Mouse (Mus musculus): Measurements from ENCODE around the gene Tspan9.

The Tspan9 gene

DNA sequence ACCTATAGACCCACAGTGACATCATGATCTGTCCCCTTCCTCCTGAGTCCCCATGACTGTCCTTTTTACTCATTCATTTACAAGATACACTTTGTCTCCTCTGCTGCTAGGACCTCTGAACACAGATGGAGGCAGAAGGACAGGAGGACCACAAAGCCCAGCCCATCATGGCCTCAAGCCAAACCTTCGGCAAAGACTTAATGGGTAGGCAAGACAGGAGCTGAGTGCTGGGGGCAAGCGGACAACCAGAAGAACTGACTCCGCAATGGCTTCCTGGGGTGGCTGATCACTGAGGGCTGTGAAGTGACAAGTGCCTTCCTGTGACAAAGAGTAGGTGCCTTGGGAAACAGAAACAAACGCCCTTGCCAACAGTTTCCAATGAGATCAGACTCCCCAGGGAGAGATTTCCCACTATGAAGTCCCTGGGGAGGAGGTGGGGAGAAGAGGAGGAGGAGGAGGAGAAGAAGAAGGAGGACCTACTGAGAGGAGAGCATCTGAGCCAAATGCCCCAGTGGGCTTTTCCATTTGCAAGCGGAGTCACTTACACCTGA lies 67.9 kb downstream of the Tspan9 start:
- DNase-seq, result peak; percentile 50 to 62

DNA sequence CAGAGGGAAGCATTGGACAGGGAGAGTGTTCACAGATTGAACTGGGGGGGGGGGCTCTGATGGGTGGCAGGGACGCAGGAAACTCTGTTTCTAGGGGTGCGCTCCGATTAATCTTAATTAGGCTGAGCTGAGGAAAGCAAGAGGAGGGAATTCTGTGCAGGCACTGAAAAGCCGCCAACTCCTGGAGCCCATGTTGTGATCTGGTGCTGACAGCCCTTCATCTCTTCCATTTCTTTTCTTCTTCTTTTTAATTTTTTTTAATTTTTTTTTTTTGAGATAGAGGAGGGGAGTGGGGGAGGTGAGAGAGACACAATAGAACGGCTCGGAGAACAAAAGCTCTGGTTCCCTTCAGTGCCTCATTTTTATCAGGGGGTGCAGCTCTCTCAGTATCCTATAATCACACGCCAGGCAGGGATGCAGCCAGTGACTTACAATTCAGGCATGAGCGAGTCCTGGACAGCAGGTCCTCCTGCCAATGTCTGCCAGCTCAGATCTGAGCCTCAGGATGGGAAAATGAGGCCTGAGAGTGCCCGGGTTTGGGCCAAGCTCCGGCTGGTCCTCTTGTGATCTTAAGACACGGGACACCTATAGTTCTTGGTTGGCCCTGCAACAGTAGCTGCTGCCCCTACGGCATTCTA lies 72.4 kb downstream of the Tspan9 start:
- peak; percentile 82 to 83 for DNase-seq

DNA sequence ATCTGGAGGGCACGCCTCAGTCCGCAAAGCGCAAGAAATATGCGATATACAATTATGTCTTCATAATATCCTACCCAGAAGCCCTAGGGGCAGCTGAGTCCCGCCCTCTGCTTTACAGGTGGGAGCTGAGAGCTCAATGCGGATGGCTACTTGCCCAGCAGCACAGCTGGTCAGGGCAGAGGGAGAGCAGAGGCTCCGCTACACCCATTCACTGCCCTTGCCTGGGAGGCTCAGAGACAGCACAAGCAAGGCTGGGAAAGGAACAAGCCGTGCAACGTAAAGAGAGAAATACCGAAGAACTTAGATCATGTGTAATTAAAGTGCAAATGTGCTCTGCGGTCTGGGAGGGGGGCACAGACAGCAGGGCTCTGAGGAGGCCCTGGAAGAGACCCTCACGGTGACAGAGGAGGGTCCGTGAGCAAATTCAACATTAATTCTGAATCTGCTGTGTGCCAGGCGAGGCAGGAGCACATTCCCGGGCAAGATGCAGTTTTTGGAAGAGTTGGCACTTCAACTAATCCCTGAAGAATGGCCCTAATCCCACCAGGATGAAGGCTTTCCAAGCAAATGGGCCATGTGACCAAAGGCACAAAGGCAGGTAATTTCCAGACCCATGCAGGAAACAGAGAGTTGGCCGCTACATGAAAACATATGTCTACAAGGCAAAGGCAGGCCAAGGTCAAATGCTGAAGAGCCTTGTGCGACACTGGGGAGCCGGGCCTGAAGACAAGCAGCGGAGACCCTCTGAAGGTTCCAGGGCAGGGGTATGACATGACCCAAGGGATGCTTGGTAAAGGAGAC lies 73.1 kb downstream of the Tspan9 start:
- peak; percentile 77 for DNase-seq

DNA sequence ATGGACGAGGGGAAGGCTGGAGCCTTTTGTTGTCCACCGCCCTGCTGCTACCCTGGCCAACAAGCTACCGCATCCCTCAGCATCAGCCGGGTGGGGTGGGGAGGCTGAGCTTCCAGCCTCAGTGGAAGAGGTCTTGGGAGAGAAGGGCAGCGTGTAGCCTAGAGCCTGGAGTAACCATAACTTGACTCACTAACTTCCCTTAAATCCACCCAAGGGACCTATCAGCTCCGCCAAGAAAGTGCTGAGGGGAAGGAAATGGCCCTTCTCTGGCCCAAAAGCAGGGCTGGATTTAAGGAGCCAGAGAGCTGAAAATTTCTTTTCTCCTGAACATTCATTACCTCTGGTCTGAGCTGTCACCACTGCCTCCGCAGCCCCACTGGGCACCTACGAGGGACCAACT lies 75.2 kb downstream of the Tspan9 start:
- DNase-seq, result peak in 1 of 2 experiments; percentile 10

DNA sequence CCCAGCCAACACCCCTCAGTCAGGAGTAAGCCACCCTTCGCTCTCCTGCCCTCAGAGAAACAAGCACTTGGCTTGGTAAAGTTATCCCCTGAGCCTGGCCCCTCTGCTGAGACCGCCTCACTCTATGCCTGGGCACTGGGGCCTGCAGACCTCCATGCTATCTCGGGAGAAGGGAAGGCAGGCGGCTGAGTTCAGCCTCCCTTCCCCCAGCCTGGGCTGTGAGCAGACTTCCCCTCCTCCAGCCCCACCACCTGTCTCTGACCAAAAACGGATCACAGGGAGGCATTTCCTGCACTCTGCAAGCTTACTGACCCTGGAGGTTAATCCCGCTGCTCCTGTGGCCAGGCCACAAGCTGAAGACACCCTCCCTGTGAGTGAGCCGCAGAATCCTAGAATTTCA lies 77.4 kb downstream of the Tspan9 start:
- peak; percentile 69 to 76 for DNase-seq

DNA sequence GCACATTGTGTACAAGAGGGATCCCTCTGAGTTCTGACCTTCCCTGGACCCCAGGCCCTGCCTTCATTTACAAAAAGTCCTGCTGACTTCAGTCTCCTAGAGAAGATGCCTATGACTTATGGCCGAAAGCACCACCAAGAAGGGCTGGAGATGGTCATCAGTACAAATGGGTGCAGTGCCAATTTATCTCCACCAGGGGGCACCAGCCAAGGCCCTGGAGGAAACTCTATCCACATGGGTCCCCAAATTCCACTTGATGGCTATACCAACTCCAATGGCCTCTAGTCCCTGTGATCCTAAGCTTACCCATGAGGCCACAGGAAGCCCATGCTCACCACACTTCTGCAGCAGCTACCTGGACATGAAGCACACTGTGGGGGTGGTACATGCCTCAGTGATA lies 79.9 kb downstream of the Tspan9 start:
- DNase-seq, result peak; percentile 59 to 73

DNA sequence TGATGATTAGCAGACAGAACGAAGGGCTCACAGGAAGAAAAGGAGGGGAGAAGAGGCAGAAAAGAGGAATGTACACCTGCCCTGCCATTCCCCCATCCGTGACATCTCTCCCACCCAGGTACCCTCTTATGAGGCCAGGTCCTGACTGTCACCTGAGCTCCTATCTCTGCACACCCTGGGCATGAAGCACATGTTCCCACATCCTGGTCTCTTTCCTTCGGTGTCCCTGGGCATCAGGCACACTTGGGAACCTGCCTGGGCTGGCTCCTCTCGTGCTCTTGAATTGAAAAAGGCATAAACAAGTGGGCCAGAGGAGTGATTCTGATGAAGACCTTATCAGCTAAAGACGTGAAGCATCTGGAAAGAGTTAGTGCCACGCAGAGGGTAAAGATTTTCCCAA lies 80.6 kb downstream of the Tspan9 start:
- DNase-seq, result peak in 1 of 2 experiments; percentile 16

DNA sequence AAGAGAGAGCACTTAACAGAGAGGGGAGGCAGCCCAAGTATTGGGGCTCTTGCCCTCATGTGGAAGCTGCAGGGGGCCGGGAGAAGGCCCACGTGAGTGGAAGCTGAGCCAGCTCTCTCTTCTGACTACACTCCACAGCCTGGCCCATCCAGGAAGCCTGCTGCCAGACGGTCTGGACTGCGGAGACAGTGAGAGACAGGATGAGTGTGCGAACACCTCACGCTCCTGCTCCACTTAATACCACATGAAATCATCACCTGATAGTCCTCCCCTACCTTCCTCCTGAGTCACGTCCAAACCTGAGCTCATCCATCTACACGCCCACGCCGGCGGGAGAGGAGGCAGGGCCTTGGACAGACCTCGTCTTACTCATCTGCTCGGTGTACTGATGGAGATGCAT lies 81.2 kb downstream of the Tspan9 start:
- DNase-seq, result peak in 1 of 2 experiments; percentile 54

DNA sequence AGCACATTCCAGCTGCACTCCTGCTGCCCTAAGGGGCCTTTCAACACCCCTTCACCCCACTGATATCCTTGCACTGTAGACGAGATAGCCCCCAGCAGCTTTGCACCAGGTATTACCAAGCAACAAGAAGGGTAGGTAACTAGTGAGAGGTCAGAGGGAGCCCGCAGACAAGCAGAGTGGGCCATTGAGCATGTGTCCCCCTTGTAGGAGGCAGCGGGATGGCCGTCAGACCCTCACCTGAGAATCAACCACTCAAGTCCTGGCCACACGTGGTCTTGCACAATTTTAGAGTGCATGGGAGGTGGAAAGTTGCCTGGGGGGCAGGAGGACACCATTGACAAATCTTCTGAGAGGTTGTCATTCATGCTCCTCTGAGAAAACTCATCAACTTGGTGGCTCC lies 82.1 kb downstream of the Tspan9 start:
- no peak for DNase-seq

DNA sequence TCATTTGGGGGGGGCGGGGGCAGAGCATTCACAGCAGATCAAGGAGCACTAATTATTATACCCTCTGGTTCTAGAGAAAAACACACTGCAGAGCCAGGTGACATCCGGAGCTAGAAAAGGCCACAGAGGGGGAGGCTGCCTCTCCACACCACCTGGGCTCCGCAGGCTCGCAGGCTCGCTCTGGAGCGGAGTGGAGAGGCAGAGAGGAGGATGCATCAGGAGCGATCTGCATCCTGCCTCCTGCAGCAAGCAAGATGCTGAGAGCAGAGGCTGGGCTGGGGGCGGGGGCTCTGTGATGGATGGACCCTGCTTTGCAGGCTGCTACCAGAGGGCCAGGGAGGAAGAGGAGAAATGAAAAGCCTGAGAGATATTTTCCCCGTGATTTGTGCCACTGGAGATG lies 84.8 kb downstream of the Tspan9 start:
- peak in 1 of 2 experiments; percentile 67 for DNase-seq

DNA sequence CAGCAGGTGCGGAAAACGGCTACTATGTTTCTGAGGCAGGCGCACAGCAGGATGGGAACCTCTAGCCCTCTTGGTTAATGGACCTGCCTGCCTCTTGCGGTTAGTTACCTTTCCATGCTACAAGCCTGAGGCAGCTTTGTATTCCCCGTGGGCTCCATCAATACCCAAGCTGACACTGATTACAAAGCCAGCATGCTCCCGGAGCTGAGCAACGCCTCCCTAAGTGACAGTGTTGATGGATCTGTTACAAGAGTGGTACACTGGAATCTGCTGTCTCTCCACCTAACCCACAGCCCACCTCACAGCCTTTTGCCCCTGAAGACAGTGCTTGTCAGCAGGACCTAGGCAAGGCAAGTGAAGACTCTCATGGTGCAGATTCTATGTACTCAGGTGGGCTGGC lies 85.2 kb downstream of the Tspan9 start:
- DNase-seq, result no peak

DNA sequence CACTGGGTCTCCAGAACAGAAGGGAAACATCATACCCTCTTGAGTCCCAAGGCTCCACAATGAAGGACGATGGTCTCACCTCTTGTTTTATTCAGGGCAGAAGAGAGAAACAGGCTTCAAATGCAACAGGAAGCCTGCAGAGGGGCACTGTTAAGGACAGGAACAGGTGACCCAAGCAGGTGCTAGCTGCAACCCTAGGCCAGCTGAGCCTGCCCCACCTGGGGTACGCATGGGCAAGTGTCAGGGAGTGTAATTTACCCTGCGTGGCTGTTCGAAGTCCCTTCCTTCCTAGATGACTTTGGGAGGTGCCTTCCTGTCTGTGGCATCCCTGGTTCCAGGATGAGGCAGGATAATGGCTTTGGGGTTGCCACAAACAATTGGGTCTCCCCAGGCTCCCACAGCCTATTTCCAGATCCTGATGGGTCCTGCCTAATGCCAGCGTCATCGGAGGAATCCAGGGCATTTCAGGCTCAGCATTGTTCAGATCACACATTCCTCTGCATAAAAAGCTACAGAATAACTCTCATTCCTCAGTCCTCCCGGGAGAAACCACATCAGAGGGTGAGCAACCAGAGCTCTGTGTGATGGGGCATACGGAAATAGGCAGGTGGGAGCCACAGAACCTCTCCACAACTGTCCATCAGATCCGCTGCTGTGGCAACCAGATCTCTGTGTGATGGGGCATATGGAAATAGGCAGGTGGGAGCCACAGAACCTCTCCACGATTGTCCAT lies 90.2 kb downstream of the Tspan9 start:
- no peak for DNase-seq

DNA sequence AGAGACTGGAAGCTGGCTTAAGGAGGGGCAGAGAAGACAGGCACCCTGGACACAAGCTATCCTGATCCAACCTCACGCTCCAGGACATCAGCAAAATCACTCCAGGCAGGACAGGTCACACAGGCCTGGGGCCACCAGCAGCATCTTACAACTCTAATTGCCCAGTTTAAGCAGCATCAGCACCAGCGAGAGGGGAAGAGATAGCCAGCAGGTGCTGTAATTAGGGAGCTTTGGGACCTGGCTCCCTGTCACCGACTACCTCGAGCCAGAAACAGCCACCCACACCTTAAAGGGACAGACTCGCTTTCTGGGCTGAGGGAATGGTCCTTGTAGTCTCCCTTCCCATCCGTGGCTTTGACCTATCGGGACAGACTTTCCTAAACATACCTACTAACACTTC lies 95.7 kb downstream of the Tspan9 start:
- peak; percentile 36 to 47 for DNase-seq

DNA sequence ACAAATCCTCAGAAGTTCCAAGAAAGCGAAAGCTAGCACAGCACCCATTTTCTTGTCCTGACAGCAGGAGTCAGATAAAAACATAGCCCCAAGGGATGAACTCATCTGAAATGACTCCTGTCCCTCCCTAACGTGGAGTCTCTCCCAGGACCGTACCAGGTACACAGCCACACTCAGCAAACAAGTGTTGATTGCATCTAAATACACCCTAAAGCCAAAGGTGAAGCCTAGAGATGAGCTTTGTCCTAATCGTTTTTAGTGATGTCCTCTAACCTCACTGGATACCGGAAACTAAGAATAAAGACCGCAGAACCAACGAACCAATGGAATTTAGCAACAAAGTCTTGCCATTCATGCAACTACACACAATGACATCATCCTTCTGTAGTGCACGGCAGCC lies 96.2 kb downstream of the Tspan9 start:
- DNase-seq, result no peak

DNA sequence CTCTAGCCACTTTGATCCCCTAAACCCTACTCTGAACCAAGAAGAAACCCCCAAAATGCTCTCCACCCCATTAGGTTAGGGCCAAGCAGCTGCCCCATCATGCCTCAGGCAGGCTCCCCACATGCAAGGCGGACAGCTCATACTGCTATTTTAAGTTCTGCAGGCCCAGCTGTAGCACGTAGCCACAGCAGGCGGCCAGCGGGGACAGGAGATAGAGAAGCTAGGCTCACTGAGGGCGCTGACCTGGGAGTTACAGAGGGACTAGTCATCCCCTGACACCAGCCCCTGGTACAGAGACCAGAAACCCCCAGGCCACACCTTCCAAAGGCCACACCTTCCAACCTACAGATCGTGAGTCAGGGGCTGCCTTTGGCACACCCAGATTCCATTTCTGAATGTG lies 96.6 kb downstream of the Tspan9 start:
- no peak for DNase-seq

DNA sequence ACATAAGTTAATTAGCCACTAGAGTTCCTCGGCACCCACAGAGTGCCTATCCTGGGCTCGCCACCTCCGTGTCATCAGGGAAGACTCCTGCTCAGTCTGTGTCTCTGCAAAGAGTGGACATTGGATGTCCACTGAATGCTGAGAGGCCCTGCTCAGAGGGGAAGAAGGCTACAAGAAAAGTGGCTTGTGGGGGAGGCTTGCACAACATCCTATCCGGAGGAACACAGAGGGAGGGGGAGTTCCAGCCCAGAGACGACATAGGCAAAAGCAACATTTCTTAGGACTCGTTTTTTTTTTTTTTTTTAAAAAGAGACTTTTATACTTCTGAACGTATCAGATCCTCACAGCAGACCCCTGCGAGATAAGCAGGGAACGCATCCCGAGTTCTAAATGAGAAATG lies 98.7 kb downstream of the Tspan9 start:
- no peak for DNase-seq

DNA sequence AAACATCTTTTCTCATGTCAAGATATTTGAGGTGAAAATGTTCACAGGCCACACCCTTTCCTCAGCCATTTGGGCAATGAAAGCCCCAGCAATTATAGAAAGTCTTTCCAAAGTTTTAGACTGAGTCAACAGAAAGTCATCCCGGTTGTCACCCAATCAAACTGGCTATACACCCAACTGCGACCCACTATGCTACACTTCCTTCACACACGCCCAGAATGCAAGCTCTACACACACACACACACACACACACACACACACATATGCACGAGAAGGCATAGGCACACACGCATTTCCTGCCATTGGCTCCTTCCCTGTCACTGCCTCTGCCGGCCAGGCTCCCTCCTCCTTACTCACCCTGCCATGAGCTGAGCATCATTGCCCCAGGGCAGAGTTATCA lies 99.9 kb downstream of the Tspan9 start:
- no peak for DNase-seq

DNA sequence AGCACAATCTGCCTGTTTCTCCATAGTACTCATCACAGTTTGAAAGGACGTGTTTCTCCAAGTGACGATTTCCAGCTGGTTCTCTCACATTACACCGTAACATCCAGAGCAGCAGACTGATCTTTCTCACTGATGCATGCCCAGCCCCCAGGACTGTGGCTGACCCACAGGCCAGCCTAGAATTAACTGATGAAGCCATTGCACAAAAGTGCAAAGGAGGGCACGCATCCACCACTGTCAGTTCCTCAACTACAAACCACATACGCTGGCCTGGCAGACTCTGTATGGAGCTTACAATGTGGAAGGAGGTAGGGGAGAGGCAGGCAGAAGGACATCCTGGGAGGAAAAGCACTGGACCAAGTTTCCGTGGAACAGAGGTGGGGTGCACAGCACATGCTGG lies 101.6 kb downstream of the Tspan9 start:
- DNase-seq, result no peak

DNA sequence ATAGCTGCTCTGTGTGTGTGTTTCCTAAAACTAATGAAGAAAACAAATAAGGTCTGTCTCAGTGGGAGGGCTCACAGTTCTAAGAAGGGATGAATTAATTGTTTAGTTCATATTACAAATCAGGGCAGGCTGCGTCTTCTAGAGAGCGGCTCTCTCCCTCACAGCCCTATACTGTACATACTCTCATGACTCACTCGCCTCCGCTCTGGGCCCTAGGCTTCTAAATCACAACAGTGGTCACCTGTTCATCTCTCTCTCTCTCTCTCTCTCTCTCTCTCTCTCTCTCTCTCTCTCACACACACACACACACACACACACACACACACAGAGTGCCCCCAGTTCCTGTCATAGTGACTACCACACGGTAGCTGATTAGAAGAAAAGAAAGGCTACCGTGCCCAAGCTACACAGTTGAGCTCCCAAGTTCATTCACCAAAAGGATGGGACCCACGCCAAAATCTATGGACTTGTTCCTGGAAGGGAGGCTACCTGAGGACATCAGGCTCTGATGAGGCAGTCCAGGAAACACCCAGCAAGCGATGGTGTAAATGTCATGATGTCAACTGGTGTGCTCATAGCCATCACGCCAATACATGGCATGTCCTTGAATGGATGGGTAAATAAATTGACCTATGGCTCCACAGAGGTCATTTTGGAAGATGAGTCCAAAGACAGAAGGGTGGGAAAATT lies 104.2 kb downstream of the Tspan9 start:
- no peak for DNase-seq

DNA sequence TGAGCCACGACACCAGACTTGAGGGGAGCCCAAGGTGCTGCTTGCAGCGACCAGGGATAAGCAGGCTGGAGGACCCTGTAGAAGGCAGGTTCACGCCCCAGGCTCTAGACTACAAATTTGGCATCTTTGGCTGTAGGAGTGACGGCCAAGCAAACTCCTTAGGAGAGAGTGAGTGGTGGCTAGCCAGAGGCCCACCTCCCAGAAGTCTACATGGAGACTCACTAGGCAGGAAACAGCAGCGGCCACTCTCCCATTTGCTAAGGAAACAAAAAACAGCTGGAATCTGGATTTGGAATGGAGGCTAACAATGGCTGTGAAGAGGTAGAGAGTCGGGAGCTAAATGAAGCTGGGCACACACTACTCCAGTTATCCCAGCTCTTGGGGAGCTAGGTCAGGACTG lies 104.8 kb downstream of the Tspan9 start:
- DNase-seq, result no peak

DNA sequence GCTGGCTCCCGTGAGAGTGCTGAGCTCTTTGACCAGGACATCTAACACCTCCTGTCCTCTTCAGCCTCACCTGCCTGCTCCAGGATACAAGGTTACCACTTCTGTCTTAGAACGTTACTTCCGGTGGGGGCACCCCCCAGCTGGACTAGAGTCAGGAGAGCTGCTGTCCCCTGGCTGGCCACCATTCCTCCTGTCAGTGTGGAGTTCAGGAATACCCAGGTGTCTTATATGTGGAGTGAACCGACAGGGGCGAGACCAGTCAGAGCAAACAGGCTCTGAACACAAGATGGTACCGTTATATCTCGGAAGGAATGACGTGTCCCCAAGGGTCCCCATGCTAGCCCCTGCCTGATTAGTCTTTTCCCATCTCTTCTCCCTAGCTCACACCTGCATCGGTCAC lies 106.8 kb downstream of the Tspan9 start:
- peak; percentile 28 to 42 for DNase-seq

DNA sequence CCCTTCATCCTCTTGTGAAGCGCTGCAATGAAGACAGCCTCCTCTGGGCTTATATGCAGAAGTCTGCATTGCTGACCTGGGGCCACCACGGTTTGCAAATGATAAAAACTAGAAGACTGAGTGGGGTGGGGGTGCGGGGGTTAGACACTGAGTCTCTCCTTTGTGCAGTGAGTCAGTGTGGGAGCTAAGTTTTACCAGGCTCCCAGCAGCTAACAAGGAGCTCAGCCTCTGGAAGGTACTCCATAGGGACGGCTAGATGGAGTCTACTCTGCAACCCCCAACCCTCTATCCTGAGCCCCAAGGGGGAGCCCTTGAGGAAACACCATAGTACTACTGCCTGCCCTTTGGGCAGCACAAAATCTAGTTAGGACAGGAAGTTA lies 107.5 kb downstream of the Tspan9 start:
- DNase-seq, result peak in 1 of 2 experiments; percentile 51
